Mouse (Mus musculus) myocyte (in vitro differentiated cells): Measurements from ENCODE around the gene Shld1.

Experiments
- E2F4 ChIP-seq: IDR thresholded peaks from one replicate; pipeline ENCODE4 v1.6.1; 2011; ENCODE audit warnings: mild to moderate bottlenecking, control low read depth, moderate library complexity; ENCODE audit not compliant: insufficient read depth
- MAX ChIP-seq: IDR thresholded peaks from one replicate; pipeline ENCODE4 v1.6.1; 2011; ENCODE audit warnings: low read depth, mild to moderate bottlenecking, control low read depth
- MYOD1 ChIP-seq, 3 experiments: IDR thresholded peaks; one replicate each; pipeline ENCODE4 v1.6.1; 2011; ENCODE audit warnings: control low read depth in 2 of 3, low read depth in 2 of 3, mild to moderate bottlenecking in 2 of 3, moderate library complexity in 1 of 3; ENCODE audit not compliant: insufficient read length in 2 of 3, control insufficient read depth in 1 of 3
- POLR2A ChIP-seq: IDR thresholded peaks from one replicate; pipeline ENCODE4 v1.6.1; 2011; ENCODE audit warnings: low read depth, mild to moderate bottlenecking, control low read depth, moderate library complexity; ENCODE audit not compliant: insufficient read length
- POLR2AphosphoS2 ChIP-seq: IDR thresholded peaks from one replicate; pipeline ENCODE4 v1.6.1; 2011; ENCODE audit warnings: low read depth, control low read depth; ENCODE audit not compliant: insufficient read length
- SRF ChIP-seq: IDR thresholded peaks from one replicate; pipeline ENCODE4 v1.6.1; 2011; ENCODE audit warnings: low read depth; ENCODE audit not compliant: control insufficient read depth, insufficient read length
- TCF12 ChIP-seq: IDR thresholded peaks from one replicate; pipeline ENCODE4 v1.6.1; 2011; ENCODE audit warnings: mild to moderate bottlenecking, control low read depth; ENCODE audit not compliant: poor library complexity, insufficient read depth, severe bottlenecking

DNA sequence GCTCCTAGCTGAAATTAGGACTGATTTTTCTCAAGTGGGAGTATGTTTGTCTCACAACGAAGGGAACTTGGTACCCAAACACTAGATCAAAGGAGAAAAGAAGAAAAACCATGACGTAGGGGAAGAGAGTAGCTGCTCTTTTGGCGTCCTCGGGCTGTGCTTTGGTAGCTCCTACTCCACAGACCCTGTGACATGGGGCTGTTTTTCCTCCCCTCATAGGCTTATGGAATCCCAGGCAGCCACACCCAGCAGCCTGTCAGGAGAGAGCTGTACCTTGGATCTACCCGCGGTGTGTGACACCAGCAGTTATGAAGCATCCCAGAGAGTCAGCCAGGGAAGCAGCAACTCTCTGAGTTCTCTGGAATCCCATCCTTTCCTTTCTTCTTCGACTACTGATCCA is 5.0 kb downstream of the Shld1 start:
- no peak for TF ChIP-seq POLR2A
- no peak for TF ChIP-seq E2F4
- TF ChIP-seq POLR2AphosphoS2, result no peak
- TF ChIP-seq TCF12, result no peak
- TF ChIP-seq SRF, result no peak
- TF ChIP-seq MAX, result no peak
- TF ChIP-seq MYOD1 (IDR thresholded peaks at IDR 0.05; ENCODE audit: control insufficient read depth in 1 of 3, insufficient read length in 2 of 3, low read depth in 2 of 3), result no peak
